Mouse (Mus musculus): ENCODE results near the gene D1Ertd622e. TPM values are rescaled to one million over a fixed set of nuclear protein-coding genes. Genes with fewer than 3 reads are reported as not detected.

The D1Ertd622e gene
- polyA plus RNA-seq (2017; shearing (Covaris generic)): 35.3 TPM

DNA sequence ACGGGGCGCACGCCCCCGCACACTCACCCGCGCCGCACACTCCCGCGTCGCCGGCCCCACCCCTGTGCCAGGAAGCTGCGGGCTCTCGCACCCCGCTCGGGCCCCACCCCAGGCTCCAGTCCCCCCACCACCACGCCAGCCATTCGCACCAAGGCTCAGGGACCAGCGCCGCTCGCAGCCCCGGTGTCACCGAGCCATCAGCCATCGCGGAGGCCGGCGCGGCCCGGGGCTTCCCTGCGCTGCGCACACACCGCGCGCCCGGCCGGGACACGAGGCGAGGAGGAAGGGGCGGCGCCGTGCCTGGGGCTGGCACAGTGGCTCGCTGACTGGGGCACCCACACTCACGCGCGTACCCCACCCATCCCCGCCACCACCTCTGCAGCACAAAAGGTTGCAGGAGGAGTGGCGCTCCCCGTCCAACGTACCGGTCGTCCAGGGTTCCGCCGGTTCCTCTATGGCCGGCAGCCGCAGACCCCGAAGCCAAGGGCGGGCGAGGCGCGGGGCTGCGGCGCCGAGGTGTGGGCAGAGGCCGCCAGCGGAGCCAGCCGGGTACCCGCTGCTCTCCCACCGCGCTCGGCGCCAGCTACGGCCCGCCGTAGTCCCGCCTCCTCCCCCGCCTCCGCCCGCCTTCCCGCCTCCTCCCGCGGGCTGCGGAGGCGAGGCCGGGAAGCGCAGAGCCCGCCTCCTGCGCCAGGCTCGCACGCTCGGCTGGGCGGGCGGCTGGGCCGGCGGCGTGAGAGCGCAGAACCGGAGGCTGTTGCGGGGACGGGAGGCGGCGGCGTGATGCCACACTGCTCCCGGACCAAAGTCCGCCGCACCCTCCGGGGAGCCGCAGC lies at the start of gene D1Ertd622e:
Gene D1Ertd622e (minus strand): TSS at position 669 of the 836 bp plus-strand sequence.

Other genes with a start within 250 kb of the D1Ertd622e start
- 16.0 TPM for gene Gin1, start 108.1 kb upstream of the D1Ertd622e start, polyA plus RNA-seq (2017; shearing (Covaris generic))
- 43.5 TPM for gene Ppip5k2, start 108.3 kb upstream of the D1Ertd622e start, polyA plus RNA-seq (2017; shearing (Covaris generic))

Measured in naive thymus-derived CD4-positive, alpha-beta T cell, adult 5 months (primary cell).